Mouse (Mus musculus) heart, postnatal 0 days (tissue): ENCODE measurements around the gene Cry1.

Experiments used
- CTCF ChIP-seq: IDR thresholded peaks from 2 replicates; pipeline ENCODE4 v1.5.1; 2016; ENCODE audit warnings: antibody characterized with exemption, control low read depth, low read depth
- EP300 ChIP-seq: IDR thresholded peaks from 2 replicates; pipeline ENCODE4 v1.6.1; 2016; ENCODE audit warnings: antibody characterized with exemption, low read depth

GRCm38 (mm10) chr10:85164791-85165190 lies 20.1 kb downstream of the Cry1 start:
- TF ChIP-seq CTCF: no peak
- TF ChIP-seq EP300: no peak
